Mouse (Mus musculus): Measurements from ENCODE around the gene Synm.
A peak's percentile ranks its signal among the peaks of the same experiment; 100 is the strongest.

Synm gene

DNA sequence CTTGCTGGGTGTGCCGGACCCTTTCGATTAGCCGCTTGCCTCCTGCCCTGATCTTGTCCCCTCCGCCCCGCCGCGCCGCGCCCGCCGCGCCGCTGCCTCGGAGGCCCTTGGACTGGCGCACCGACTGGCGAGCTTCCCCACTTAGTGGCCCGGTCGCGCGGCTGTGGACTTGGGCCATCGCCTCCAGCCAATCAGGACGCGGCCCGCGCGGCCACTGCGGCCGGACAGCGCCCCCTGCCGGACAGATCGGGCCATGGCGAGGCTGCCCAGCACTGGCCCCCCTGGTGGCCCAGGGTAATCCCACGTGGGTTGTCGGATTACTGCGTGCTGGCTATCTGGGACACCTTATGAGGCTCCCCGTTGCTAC lies at the start of gene Synm:
TSS of gene Synm (minus strand) at position 114 of the 367 bp plus-strand sequence.
- DNase-seq (ENCODE audit: low spot score in 2 of 2), result peak; percentile 92 to 95

GRCm38 (mm10) chr7:67803857-67804215 lies 44.3 kb upstream of the Synm start:
- no peak for DNase-seq (ENCODE audit: low spot score in 2 of 2)

GRCm38 (mm10) chr7:67803015-67803856 lies 43.7 kb upstream of the Synm start:
- DNase-seq (ENCODE audit: low spot score in 2 of 2), result peak; percentile 84 to 89

GRCm38 (mm10) chr7:67801022-67801421 lies 41.5 kb upstream of the Synm start:
- DNase-seq (ENCODE audit: low spot score in 2 of 2), result no peak

DNA sequence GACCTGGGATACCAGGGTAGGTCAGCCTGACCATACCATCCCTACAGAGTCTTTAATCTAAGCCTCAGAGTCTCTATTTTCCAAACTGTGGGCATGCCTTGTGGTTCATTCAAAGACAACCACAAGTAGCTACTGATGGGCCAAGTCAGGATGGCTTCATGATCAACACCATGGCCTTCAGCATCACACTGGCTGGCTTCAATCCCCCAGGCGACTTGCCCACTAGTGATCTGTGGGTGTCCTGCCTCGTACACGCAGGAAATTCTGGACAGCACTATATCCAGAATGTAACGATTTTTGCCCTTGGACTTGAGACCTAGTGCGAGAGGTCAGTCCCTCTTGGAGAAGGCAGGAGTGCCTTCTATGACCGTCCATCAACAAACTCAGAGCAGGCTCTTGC lies 41.0 kb upstream of the Synm start:
- no peak for DNase-seq (ENCODE audit: low spot score in 2 of 2)

DNA sequence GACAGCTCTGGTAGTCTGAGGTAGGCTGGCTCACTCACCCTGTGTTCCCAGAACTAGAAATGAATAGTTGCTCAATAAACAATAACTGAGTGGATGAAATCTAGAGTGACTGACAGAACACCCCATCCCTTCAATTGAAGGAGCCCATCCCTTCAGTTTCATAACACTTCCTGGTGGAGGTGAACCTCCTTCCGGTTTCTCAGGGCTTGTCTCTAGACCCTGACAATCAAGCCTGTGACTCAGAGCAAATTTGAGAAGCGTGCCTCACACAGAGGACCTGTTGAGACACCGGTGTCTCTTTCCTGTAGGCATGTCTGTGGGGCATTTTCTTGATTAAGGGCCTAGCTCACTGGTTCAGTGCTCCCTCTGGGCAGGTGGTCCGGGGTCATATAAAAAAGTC lies 38.9 kb upstream of the Synm start:
- DNase-seq (ENCODE audit: low spot score in 2 of 2), result no peak

- DNase-seq (ENCODE audit: low spot score in 2 of 2), result no peak
These were observed 37.5 kb upstream of the Synm start for GRCm38 (mm10) chr7:67797065-67797464.

DNA sequence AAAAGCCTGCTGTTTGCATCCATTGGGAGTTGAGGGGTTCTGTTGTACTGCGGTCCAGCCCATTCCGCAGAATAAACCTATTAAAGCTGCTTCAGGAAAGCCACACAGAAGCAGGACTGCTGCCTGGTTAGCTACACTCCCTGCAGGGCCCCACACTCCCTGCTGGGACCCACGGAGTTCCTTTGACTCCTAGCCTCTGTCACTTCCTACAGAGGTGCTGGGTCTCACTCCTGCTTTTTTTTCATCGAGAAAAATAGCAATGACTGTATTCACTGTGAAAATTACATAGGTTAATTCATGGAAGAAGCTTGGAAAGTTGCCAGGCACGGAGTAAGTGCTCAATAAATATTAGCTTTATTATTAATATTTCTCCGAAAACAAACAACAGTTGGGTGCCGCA lies 33.9 kb upstream of the Synm start:
- DNase-seq (ENCODE audit: low spot score in 2 of 2), result no peak

DNA sequence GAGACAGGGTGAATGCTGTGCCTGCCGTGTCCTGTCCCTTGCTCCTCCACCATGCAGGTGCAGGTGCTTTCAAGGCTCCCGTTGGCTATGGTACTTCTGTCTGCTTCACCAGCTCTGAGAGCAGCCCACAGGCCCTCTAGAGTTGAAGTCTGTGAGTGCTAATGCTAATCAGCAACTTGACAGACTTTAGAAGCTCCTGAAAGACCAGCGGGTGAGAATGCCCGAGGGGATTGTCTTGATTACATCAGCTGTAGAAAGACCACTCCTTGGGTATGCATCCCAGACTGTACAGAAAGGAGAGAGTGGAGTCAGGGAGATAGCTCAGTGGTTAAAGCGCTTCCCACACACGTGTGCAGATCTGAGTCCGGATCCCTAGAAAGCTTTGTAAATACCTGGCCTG lies 31.7 kb upstream of the Synm start:
- DNase-seq (ENCODE audit: low spot score in 2 of 2), result no peak

- DNase-seq (ENCODE audit: low spot score in 2 of 2), result peak; percentile 56 to 65
These were observed 29.2 kb upstream of the Synm start for GRCm38 (mm10) chr7:67788713-67789112.

GRCm38 (mm10) chr7:67787861-67788260 lies 28.3 kb upstream of the Synm start:
- DNase-seq (ENCODE audit: low spot score in 2 of 2), result no peak

GRCm38 (mm10) chr7:67776636-67777305 lies 17.2 kb upstream of the Synm start:
- DNase-seq (ENCODE audit: low spot score in 2 of 2), result no peak

DNA sequence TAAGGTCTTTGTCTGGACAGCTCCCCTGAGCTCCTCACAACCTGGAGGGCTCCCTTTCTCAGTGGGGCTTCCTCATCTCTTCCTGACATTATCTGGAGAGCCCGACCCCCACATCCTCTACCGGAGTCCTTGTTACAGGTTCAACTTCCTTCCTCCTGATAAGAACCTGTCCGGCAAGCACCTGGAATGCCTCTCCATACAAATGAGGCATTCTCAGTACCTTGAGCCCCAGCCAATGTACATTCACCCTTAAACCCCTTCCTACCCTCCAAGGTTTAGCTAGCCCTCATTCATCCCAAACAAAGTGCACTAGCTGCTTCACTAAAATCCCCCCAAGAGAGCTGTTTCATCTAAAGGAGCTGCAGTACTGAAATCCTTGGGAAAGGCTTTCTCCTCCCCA lies 16.1 kb upstream of the Synm start:
- DNase-seq (ENCODE audit: low spot score in 2 of 2), result no peak

- peak in 1 of 2 experiments; percentile 15 for DNase-seq (ENCODE audit: low spot score in 2 of 2)
These were observed 12.7 kb upstream of the Synm start for GRCm38 (mm10) chr7:67772231-67772630.

DNA sequence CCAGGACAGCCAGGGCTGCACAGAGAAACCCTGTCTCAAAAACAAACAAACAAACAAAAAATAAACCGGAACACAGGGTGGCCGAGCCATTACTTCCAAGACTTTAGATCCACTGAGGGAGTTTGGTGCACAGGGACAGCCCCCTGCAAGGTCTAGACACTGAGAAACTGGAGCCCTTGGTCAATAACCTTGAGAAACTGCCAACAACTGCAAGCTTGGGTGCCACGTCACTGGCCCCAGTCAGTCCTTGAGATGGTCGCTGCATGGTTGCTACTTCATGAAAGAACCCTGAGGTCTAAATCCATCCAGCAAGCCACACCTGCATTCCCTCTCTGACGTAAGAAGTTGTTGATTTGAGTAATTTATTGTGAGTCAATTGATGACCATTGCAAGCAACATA lies 9.9 kb upstream of the Synm start:
- no peak for DNase-seq (ENCODE audit: low spot score in 2 of 2)

DNA sequence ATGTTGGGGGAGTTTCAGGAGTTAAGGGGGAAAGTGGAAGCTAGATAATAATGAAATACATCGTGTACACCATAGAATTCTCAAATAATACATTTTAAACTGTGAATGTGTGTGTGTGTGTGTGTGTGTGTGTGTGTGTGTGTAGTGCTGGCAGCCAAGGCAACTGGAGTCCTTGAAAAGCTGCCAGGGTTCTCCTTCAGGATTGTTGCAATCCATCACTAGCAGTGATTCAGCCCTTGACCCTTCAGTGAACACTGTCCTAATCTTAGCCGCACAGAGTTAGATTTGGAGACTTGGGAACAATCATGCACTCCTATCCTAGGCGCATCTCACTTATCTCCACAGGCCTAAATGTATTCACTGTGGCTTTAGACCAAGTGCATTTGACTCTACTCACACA lies 8.6 kb upstream of the Synm start:
- DNase-seq (ENCODE audit: low spot score in 2 of 2), result no peak

- DNase-seq (ENCODE audit: low spot score in 2 of 2), result no peak
These were observed 4.1 kb upstream of the Synm start for GRCm38 (mm10) chr7:67763625-67764024.

- DNase-seq (ENCODE audit: low spot score in 2 of 2), result peak; percentile 28 to 32
These were observed 499 bp downstream of the Synm start for GRCm38 (mm10) chr7:67758858-67759628.

GRCm38 (mm10) chr7:67758506-67758857 lies 1.1 kb downstream of the Synm start:
- DNase-seq (ENCODE audit: low spot score in 2 of 2), result no peak

GRCm38 (mm10) chr7:67756636-67757035 lies 2.9 kb downstream of the Synm start:
- DNase-seq (ENCODE audit: low spot score in 2 of 2), result no peak

DNA sequence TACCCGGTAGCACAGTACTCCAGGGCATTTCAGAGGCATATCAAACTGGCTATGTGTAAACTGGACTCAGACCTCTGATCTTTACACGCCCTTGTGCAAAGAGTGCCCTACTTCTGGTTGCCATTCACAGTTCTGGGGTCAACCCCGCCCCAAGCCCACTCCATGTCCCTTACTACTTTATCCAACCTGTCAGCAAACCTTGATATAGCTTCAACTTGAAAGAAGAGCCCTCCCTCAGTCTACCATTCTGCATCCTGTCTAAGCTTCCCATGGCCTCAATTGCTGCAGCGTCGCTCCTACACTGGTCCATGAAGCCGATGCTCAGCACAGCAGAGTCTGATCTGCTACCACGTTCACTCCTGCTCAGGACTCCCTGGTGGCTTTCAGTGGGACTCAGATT lies 4.2 kb downstream of the Synm start:
- DNase-seq (ENCODE audit: low spot score in 2 of 2), result no peak

DNA sequence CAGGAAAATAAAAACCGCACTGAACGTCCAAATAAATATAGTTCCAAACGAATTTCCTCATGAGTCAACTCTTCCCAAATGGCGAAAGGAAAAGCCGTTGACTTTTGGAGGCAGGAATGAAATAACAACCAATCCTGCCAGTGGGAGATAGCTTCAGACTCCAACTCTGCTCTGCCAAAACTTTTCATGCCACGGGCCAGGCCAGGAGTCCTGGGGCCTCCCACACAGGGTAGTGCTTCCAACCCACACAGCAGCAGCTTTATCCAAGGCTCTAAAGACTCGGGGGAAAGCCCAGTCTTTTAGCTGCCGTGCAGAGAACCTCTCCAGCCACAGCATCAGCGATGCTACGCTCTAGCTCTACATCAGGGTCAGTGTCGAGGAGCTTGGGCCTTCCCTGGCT lies 4.9 kb downstream of the Synm start:
- peak; percentile 46 to 56 for DNase-seq (ENCODE audit: low spot score in 2 of 2)
